Mouse (Mus musculus) ES-Bruce4 (cell line): Measurements from ENCODE around the gene Atf2.

Experiments
- CTCF ChIP-seq: IDR thresholded peaks from one replicate; pipeline ENCODE4 v1.8.1; 2011; ENCODE audit warnings: low read depth, low read length
- POLR2A ChIP-seq: IDR thresholded peaks from one replicate; pipeline ENCODE4 v1.8.1; 2011; ENCODE audit warnings: low read length; ENCODE audit not compliant: insufficient read depth

DNA sequence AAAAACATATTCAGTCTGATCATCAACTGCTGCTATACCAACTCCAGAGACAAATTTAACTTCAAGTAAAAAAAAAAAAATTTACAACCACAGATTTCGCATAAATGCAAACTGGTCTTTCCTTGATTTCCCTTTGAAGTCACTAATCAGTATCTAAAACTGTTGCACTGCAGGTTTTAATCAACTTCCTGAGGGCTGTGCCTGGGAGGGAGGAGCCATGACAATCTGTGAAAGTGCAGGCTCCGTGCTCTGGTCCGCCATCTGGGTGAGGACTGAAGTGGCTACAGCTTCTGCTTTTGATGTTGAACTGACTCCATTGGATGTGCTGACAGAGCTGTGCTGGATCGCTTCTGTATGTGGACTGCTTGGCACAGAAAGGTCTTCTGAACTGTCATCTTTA lies 73.7 kb downstream of the Atf2 start:
- TF ChIP-seq CTCF (no peak), POLR2A (no peak)
